Mouse (Mus musculus): ENCODE results near the gene Acot4.
"Not testable (repeated sequence)": the region's sequence is repeated elsewhere in the genome, so short reads cannot be mapped to it uniquely, and the experiment has no call there.

The Acot4 gene

DNA sequence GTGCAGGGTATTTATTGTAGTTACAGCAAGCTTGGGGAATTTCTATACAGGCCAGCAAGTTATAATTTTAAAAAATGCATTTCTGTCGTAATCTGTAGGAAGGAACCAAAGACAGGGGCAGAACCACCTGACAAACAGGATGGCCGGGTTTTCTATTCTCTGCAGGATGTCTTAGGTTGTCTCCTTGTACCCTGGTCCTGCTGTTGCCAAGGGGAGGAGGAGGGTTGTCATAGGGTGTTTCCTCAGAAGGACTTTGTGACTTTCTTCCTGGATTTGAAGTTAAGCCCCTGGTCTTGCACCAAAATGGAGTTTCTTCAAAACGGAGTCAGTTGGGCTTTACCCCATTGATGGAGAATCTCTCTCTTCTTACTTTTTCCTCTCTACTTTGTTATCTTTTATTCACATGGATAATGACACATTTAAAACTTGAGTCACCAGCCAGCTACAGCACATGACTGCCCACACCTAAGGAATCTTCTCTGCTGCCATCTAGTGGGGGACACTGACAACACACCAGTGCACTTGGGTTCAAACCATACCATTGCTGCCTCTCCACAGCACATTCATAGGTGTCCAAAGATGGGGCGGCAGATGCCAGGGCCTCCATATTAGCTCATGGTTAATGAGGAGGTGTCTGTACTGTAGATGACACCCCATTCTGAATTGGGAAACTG, 7.4 kb upstream of the Acot4 start:
- peak; percentile 43 to 81 for DNase-seq (ENCODE audit: low spot score in 2 of 2)

DNA sequence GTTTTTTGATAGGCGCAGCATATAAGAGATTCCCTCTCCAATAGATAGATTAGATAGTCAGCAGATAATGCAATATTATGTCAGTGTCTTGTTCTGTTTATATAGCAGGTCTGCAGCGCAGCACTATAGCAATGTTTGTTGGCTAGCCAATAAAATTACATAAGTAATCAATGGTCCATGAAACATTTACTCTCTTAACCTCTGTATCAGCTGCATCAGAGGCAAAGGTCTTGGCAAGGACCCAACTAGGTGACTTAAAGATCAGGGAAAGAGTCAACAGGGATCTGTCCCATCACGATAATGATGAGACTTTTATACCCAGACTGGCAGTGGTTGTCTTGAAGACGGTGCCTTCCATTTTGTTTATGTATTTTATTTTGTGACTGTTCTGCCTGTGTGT, 5.3 kb upstream of the Acot4 start:
- DNase-seq (ENCODE audit: low spot score in 2 of 2): no peak

DNA sequence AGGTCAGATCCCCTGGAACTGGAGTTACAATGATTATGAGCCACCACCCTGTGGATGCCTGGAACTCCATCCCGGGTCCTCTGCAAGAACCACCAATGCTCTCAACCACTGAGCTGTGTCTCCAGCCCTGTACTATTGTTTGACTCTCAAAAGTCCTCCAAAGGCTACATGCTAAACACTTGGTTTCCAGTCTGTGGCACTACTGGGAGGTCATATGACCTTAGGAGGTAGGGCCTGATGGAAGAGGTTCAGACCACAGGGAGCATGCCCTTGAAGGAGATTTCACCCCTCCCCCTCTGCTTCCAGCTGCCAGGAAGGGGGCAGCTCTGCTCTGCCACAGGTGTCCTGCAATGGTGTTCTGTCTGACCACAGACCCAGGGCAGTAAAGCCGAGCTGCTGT, 4.9 kb upstream of the Acot4 start:
- not testable (repeated sequence) for DNase-seq (ENCODE audit: low spot score in 2 of 2)

DNA sequence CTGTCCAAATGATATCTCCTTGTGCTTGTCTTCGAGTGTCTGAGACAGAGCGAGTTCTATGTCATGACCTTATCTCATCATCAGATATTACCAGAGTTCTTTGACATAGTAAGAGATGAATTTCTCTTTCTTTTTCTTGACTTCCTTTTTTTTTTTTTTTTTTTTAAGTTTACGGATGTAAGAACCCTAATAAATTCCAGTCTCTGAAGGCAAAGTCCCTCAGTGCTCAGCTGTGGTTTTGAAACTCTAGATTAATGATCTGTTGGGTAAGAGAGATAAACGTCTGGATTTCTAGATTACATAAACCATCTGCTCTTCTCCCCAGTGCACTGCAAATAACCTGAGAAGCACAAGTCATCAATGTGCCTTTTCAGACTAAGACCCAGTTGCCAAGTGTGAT, 4.1 kb upstream of the Acot4 start:
- no peak for DNase-seq (ENCODE audit: low spot score in 2 of 2)

DNA sequence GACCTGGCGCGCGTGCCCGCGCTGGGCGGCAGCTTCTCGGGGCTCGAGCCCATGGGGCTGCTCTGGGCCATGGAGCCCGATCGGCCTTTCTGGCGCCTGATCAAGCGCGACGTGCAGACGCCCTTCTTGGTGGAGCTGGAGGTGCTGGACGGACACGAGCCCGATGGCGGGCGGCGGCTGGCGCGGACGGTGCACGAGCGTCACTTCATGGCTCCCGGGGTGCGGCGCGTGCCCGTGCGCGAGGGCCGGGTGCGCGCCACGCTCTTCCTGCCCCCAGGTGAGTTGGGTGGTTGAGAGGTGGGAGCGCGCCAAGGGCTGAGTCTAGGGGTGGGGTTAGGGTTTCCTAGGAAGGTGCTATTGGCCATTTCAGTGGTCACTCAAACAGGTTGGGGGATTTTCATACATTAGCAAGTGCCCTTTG, 522 bp downstream of the Acot4 start, which contains the start of gene Gm49366:
Gene Gm49366 (plus strand): TSS at position 245 of the 421 bp plus-strand sequence.
- peak in 1 of 2 experiments; percentile 5 for DNase-seq (ENCODE audit: low spot score in 2 of 2)

DNA sequence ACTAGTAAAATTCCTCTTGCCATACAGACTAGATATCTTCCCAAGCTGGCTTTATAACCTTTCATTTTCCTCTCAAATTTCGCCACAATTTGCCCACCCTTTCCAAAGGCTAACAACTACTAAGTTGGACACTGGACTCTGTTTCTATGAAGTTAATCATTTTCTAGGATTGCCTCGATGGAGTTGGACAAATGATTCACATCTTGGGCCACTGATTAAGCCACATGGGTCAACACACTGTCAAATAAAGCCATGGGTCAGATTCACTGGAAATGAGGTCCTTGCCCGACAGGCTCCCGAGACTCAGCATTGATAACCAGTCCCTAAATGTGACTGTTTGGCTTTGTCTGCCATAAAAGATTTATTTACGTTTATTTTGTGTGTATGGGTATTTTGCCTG, 4.1 kb downstream of the Acot4 start:
- DNase-seq (ENCODE audit: low spot score in 2 of 2): no peak

DNA sequence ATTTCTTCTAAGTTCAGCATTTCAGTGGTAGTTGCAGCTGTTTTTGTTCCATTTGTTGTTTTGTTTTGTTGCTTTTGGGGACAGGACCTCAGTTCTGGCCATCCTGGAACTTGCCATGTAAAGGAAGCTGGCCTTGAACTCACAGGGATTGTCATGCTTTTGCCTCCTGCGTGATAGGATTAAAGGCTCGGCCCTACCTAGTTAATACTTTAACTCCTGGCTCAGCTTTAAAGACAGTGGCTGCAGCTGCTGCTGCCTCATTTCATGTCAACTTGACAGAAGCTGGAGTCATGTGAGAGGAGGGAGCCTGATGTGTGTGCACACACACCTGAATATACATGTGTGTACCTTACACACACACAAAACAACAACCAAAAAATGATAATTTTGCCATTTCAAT, 5.9 kb downstream of the Acot4 start:
- DNase-seq (ENCODE audit: low spot score in 2 of 2): no peak

DNA sequence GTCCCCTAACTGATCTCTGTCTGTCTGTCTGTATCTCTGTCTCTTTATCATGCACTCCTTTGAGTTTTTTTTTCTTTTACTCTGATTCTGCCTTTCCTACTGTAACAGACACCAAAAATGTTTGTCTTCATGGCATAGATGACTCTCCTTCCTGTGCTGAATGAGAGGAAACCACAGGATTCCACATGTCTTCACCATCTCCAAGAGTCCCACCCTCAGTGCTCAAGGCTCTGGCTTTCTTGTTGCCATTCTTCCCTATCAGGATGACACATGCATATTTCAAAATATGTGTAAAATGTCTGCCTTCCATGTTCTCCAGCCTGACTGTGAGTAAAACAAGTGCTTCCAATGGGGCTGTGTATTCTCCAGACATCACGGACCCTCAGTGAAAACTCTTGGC, 8.7 kb downstream of the Acot4 start:
- no peak for DNase-seq (ENCODE audit: low spot score in 2 of 2)

DNA sequence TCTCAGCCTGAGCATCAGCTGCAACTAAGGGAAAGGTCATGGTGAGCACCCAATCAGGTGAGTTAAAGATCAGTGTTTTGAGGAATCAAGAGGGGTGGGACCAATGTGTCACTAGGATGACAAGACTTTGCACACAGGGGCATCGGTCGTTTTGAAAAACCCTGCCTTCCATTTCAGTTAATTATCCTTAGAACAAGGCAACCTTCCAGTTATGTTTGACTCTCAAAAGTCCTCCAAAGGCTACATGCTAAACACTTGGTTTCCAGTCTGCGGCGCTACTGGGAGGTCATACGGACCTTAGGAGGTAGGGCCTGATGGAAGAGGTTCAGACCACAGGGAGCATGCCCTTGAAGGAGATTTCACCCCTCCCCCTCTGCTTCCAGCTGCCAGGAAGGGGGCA, 12.6 kb downstream of the Acot4 start:
- DNase-seq (ENCODE audit: low spot score in 2 of 2): not testable (repeated sequence)

DNA sequence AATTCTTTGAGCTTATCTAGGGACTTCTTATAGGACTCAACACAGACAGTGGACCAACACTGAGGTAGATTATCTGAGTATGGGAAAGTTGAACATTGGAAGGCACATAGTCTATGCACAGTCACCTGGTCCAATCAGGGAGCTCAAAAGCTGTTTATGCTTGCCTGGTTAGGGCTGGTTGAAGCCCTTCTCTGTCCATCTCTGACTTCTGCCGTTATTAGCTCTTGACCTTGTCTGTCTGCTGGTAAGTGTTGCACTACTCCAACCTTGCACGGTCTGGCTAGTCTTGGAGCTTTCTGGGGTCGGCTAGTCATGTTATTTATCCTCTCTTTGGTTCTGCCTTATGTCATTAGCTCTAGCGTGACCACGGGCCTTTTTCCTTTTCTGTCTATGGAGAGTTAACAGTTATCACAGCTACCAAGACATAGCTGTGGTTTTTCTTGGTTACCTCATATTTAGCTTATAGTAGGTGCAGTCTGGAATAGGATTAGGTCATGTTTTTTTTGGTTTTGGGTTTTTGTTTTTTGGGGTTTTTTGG, 13.8 kb downstream of the Acot4 start, which contains the start of gene Acot3:
Gene Acot3 (plus strand): TSS at position 208 of the 538 bp plus-strand sequence.
- DNase-seq (ENCODE audit: low spot score in 2 of 2): no peak

DNA sequence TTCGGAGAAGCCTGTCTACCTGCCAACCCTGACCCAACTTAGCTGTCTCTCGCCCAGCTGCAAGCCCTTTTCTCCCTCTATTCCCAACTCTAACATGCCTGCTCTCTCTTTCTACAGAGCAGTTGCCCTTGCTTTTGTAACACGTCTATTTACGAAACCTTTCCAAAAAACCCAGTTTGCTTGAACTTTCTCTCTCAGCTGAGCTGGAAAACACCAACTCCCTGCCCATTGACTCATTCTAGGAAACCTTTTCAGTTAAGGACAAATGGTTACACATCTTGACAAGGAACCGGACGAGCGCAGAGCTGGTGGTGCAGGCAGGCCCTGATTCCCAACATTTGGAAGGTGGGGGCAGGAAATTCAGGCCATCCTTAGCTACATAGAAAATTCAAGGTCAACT, 14.4 kb downstream of the Acot4 start:
- no peak for DNase-seq (ENCODE audit: low spot score in 2 of 2)

DNA sequence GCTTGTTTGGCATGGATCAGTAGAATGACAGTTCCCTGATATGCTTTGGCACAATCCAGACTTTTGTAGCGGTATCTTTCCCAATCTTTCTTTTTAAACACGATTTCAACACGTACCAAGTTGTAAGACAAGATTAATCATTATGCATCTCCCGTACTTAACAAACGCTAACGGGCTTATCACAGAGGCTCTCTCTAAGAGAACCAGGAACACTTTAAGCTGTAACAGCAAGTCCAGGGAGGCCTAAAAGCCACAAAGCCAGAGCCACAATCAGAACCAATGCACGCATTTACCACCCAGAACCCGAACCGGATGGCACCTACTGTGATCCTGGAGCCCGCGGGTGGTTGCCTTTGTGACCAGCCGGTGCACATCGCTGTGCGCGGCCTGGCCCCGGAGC, 15.0 kb downstream of the Acot4 start:
- no peak for DNase-seq (ENCODE audit: low spot score in 2 of 2)

DNA sequence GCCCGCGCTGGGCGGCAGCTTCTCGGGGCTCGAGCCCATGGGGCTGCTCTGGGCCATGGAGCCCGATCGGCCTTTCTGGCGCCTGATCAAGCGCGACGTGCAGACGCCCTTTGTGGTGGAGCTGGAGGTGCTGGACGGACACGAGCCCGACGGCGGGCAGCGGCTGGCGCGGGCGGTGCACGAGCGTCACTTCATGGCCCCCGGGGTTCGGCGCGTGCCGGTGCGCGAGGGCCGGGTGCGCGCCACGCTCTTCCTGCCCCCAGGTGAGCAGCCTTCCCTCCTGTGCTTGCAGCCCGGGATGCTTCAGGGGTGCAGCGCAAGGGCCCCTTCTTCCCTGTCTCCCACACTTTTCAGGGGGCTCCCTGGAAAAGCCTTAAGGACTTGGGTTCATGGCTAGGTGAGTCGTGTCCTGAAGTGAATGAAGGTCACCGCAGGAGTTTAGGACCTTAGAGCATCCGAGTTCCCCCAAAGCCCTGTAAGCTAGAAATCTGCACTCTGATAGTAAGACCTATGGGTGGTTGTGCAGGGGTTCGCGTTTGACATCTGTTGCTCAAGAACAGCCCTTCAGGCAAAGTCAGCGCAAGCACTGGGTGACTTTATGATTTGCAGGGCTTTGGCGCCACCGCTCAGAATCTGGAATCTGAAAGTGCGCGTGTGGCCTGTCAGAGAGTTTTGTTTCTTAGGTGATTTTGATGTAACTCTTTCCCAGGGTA, 15.7 kb downstream of the Acot4 start:
- DNase-seq (ENCODE audit: low spot score in 2 of 2): no peak

DNA sequence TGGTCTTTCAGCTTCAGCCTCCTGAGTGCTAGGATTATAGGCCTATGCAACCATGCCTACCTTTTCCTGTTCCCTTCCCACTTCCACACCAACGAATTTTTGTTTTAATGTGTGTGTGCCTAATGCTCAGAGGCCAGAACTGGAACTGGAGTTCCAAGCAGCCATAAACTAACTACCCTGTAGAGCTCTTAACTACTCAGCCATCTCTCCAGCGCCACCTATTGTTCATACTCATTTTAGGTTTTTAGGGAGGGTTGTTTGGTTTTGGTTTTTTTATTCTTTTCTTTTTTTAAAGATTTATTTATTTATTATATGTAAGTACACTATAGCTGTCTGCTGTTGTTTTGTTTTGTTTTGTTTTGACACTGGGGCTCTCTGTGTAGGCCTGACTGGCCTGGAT, 22.8 kb downstream of the Acot4 start:
- peak in 1 of 2 experiments; percentile 39 for DNase-seq (ENCODE audit: low spot score in 2 of 2)

DNA sequence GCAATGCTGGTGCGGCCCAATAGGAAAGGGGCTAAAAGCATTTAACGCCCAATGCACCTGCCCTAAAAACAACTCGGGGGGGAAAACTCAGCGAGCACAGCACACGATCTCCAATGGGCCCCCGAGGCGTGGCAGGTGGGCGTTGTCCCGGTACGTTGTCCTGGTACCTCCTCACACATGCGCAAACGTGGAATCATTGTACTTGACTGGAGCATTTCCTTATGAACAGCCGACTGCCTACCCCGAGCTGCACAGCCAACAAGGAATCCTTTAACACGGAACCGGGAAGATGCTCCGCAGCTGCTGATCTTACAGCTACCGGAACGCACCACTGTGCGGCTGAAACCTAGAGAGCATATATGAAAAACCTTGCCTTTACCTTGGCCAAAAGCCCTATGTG, 24.2 kb downstream of the Acot4 start:
- DNase-seq (ENCODE audit: low spot score in 2 of 2): no peak

DNA sequence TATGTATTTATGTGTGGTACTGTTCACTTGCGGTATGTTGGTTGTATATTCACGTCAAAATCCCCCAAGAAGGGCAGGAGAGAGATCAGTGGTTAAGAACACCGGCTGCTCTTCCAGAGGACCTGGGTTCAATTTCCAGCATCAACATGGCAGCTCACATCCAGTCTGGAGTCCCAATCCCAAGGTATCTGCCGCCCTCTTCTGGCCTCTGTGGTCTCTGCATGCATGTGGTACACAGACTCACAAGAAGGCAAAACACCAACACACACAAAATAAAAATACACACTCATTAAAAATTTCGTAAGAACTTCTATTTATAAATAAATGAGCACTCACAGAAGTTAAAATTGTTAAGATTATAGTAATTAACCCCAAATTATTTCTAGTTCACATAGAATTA, 25.0 kb downstream of the Acot4 start:
- peak in 1 of 2 experiments; percentile 14 for DNase-seq (ENCODE audit: low spot score in 2 of 2)

DNA sequence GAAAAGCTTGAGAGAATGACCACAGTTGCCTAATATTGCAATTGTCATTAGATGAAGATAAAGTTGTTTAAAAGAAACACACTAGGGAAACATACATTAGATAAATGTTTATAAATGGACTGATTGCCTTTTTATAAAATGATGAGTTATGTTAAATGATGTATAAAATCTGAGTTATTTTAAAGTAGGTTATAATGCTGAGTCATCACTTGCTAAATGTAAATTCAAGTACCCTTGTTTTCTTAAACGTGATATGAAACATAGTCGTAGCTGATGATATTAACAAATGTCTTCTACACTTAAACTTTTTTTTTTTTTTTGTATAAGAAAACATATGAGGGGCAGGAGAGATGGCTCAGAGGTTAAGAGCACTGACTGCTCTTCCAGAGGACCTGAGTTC, 25.7 kb downstream of the Acot4 start:
- no peak for DNase-seq (ENCODE audit: low spot score in 2 of 2)

DNA sequence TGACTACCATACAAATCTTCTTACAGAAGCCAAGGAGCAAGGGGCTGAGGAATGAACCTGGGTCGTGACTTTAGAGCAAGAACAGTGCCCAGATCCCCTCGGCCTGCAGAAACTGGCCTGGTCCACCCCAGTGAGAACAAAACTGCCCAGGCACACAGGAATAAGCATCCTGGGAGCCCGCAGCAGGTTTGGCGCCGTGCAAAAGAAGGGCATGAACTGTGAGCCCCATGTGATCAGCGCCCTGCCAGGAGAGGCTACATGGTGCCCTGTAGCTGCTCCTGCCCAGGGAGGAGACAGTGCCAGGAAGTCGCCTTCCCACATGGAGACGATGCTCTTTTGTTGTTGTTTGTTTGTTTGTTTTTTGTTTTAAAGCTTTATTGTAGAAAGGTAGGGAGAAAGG, 26.4 kb downstream of the Acot4 start:
- no peak for DNase-seq (ENCODE audit: low spot score in 2 of 2)

DNA sequence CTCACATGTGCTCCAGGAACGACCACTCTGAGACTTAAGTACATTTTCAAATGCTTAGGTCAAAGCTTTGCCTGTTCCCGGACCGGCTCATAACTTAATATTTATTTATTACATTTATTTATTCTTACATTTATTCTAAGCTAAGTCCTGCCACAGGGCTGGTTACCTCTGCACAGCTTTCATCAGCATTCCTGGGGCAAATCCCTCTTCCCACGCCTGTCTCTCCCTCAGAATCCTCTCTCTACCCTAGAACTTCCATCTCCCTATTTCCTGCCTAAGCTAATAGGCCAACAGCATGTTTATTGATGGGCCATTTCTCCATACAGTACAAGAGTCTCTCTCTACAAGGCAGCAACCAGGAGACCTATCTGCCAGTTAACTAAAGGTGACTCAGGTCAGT, 29.6 kb downstream of the Acot4 start:
- no peak for DNase-seq (ENCODE audit: low spot score in 2 of 2)

DNA sequence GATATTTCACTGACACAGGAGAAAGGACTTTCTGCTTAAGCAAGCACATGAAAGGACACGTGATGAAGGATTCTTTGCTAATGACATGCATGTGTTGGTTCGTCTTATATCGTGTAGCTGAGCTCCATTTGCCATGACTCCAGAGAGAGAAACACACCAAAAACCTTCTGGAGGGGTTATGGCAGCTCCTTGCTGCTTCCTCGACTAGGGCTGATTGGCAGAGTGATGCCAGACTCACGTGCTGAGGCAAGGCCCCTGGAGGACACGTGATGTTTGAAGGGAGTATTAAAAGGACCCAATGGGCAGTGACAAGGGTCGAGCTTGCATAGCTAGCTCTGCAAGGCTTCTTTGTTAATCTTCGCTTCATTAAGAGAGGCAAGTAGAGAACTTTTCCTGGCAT, 30.1 kb downstream of the Acot4 start:
- DNase-seq (ENCODE audit: low spot score in 2 of 2): no peak

DNA sequence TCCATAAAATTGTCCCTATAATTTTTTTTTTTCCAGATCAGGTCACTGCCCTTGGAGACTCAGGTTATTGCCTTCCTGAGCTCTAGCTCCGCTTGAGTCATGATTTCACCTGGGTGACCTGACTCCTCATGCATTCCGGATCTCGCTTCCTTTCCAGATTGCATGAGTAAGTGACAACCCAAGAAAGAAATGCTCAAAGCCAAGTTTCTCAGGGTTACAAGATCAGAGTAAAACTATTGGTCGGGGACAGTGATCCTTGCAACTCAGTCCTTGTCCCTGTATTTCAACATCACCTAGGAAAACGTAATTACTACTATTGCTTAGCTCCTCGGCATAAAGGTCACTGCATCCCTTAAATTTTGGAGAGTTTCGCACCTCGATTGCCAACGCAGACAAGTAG, 30.8 kb downstream of the Acot4 start, which contains the start of gene Acot5:
Gene Acot5 (plus strand): TSS at position 340 of the 400 bp plus-strand sequence.
- DNase-seq (ENCODE audit: low spot score in 2 of 2): no peak

DNA sequence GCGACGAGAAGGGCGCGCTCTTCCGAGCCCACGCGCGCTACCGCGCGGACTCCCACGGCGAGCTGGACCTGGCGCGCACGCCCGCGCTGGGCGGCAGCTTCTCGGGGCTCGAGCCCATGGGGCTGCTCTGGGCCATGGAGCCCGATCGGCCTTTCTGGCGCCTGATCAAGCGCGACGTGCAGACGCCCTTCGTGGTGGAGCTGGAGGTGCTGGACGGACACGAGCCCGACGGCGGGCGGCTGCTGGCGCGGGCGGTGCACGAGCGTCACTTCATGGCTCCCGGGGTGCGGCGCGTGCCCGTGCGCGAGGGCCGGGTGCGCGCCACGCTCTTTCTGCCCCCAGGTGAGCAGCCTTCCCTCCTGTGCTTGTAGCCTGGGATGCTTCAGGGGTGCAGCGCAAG, 31.4 kb downstream of the Acot4 start:
- peak in 1 of 2 experiments; percentile 12 for DNase-seq (ENCODE audit: low spot score in 2 of 2)

DNA sequence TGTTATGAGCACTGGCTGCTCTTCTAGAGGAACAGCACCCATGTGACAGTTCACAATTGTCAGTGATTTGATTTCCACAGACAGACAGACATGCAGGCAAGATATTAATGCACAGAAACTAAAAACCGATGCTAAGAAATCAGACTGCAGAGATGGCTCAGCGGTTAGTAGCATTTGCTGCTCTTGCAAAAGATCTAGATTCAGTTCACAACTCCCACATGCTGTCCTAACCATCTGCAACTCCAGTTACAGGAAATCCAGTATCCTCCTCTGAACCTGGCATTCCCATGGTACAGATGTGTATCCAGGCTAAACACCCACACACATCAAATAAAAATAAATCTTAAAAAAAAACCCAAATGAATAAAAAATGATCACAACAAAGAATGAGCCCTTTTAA, 33.5 kb downstream of the Acot4 start:
- no peak for DNase-seq (ENCODE audit: low spot score in 2 of 2)

Data from thymus, postnatal 10 days (tissue).